Mouse (Mus musculus): ENCODE measurements around the gene Trim8.
A peak's percentile ranks its signal among the peaks of the same experiment; 100 is the strongest.

The Trim8 gene

GRCm38 (mm10) chr19:46479306-46480075 lies 22.0 kb upstream of the Trim8 start:
- DNase-seq (ENCODE audit: low spot score), result no peak

DNA sequence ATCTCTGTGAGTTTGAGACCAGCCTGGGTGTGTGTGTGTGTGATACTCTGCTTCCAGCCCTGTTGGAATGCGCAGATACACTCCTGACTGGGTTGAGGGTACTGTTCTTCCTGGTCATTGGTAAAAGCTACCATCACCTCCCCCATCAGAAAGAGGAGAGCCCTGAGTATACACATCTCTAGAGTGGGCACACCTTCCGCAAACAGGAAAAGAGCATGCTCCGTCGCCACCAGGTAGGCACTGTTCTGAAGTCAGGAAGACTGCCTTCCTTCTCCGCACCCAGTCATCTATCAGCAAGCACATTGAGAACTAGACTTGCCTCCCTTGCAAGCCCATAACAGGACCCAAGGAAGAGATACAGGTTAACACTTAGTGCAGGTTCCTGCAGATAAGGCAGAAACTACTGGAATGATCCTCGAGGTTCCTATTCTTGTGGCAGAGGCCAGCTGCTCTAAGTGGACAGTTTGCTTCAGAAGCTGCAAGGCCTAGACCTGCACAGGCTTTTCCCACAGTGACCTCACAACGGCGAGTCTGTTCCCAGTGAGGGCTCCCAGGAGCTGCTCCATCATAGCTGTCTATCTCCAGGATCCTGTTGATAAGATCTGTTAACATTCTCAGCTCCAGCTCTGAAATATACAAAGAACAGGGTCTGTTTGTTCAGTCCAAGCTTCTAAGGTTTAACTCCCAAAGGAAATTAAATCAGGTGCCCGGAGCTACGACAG lies 20.7 kb upstream of the Trim8 start:
- no peak for DNase-seq (ENCODE audit: low spot score)

GRCm38 (mm10) chr19:46481352-46481751 lies 20.1 kb upstream of the Trim8 start:
- DNase-seq (ENCODE audit: low spot score), result no peak

GRCm38 (mm10) chr19:46481756-46482155 lies 19.7 kb upstream of the Trim8 start:
- no peak for DNase-seq (ENCODE audit: low spot score)

- DNase-seq (ENCODE audit: low spot score), result no peak
These were observed 18.5 kb upstream of the Trim8 start for GRCm38 (mm10) chr19:46482896-46483516.

DNA sequence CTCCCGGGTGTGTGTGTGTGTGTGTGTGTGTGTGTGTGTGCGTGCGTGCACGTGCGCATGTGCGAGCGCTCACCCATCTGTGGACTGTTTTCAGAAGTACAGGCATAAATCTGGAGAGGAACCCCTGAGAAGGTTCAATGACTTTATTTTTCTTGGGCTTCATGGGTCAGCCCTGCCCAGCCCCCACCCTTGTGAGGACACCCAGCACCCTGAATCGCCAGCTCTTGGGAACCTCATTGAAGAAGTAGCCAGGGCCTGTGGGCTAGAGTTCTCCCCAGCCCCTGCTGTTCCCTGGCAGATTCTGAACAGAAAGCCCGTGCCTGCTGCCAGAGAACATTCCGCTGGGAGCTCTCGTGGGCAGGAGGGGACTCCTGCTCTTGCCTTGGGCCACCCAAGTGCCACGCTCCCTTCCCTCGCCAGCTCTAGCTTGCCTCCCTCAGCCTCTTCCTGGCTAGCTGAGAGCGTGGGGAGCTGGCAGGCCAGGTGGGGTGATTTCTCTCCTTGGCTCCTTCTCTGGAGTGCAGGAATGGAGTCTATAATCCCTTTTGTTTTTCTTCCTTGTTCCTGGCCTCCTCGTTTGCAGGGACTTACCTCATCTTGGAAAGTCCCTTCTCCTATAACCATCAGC lies 17.7 kb upstream of the Trim8 start:
- DNase-seq (ENCODE audit: low spot score), result no peak

GRCm38 (mm10) chr19:46484518-46484917 lies 17.0 kb upstream of the Trim8 start:
- no peak for DNase-seq (ENCODE audit: low spot score)

DNA sequence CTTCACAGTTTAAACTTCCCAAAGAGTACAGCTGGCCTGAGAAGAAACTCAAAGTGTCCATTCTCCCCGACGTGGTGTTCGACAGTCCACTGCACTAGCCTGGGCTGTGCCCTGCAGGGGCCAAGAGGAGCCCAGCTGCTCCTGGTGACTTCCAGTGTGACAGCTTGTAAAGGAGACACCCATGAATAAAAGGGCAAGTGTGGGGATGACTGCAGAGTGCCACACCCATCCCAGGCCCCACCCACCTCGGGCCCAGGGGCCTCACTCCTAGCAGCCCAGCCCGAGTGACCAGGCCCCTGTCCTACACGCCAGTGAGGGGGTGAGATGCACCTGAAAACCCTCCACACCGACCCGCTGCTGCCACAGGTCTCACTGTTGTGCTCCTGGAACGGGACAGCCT lies 15.7 kb upstream of the Trim8 start:
- DNase-seq (ENCODE audit: low spot score), result no peak

DNA sequence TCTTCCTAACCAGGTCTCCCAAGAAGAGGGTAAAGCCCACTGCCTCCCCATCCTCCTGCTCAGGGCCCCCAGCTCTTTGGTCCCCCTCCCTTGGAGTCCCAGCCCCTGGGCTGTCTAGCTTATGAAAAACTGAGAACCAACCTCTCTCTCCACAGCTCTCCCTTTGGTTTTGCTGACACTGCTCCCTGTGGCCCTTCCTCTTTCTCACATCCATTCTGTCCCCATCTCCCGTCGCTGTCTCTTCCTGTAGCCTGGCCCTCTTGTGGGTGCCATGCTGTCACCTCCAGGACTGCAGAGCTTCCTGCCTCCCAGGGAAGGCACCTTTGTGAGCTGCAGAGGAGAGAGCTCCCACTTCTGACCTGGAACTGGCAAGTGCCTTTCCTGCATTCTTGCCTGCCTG lies 14.8 kb upstream of the Trim8 start:
- no peak for DNase-seq (ENCODE audit: low spot score)

- DNase-seq (ENCODE audit: low spot score), result no peak
These were observed 12.1 kb upstream of the Trim8 start for GRCm38 (mm10) chr19:46489448-46489847.

GRCm38 (mm10) chr19:46490634-46491033 lies 10.9 kb upstream of the Trim8 start:
- DNase-seq (ENCODE audit: low spot score), result no peak

DNA sequence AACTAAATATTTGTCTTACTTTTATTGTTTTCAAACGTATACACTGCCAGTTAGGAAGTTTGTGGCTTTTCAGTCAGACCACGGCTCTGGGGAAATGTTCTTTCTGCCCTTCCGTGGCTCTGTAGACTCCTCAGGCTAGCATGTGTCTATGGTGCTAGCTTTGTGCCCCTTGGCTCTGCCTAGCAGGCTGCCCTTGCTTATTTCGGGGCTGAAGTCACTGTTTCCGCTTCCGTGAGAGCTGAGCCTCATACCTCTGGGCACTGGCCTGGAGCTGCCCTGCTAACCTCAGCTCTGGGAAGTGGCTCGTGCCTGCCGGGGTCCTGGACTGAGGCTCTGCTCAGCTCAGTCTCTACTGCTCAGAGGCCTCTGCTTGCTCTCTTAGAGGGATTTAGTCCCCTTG lies 6.4 kb upstream of the Trim8 start:
- no peak for DNase-seq (ENCODE audit: low spot score)

DNA sequence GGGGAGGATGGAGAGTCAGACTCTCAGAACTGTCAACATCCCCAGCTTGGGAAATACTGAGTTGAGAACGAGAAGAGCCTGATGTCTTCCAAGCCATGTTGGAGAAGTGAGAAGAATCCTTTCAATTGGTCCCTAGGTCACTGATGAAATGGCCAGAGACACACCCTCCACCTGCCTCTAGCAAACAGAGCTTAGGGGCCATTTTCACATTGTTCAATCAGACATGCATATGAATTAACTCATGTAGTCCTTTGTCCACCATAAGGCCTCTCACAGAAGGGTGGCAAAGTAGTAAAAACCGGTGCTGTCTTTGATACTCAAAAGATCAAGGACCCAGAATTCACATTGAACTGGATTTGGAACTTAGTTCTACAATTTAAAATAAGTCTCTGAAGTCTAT lies 4.3 kb upstream of the Trim8 start:
- no peak for DNase-seq (ENCODE audit: low spot score)

DNA sequence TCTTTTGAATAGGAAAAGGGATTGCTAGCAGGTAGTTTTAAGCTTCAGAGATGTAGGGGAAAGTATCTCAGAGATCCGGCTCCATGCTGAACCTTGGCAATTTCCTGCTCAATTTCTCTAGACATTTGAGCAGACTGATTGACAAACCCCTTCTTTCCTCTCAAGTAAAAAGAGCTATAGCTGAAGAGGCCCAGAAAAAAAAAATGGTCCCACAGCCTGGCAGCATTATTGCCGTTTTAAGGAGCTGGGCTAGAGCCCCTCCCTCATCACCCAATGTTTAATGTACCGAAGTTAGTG lies 2.0 kb upstream of the Trim8 start:
- DNase-seq (ENCODE audit: low spot score), result no peak

GRCm38 (mm10) chr19:46499836-46500580 lies 1.5 kb upstream of the Trim8 start:
- DNase-seq (ENCODE audit: low spot score), result peak; percentile 74

DNA sequence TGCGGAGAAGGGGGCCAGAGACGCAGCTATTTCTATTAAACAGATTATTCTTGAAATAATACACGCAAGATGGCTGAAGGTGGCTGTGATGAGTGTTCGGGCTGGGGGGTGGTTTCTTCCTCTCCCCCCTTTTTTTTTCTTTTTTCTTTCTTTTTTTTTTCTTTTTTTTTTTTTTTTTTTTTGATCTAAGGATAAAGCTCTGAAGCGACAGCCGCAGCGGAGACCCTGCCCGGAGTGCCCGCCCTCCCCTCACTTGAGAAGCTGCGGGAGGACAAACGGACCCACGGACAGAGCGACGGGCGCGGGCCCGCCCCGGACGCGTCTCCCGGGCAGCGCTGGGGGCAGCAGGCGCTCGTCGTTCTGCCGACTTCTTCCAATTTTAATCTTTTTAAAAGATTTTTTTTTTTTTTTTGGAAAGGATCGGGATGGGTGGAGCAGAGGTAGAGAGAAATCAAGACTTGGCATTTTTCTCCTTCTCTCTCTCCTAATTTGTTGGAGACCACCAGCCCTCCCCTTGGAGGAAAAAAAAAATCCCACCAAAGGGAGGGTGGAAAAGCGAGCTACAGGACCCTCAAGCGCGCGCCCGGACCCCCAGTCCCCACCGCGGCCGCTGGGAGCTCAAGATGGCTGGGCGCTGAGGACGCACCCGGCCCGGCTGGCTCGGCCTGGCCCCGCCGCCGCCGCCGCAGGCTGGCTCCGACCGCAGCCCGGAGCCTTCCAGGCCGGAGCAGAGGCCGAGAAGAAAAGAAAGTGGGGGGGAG lies 741 bp upstream of the Trim8 start:
- no peak for DNase-seq (ENCODE audit: low spot score)

- peak; percentile 43 for DNase-seq (ENCODE audit: low spot score)
These were observed 560 bp downstream of the Trim8 start for GRCm38 (mm10) chr19:46502069-46502455.

GRCm38 (mm10) chr19:46502471-46503166 lies 1.1 kb downstream of the Trim8 start:
- DNase-seq (ENCODE audit: low spot score), result no peak

- DNase-seq (ENCODE audit: low spot score), result no peak
These were observed 2.0 kb downstream of the Trim8 start for GRCm38 (mm10) chr19:46503351-46504084.

- no peak for DNase-seq (ENCODE audit: low spot score)
These were observed 2.6 kb downstream of the Trim8 start for GRCm38 (mm10) chr19:46504085-46504552.
